Mouse (Mus musculus) frontal cortex, postnatal 25 days (tissue): ENCODE data around the gene Wfdc11.
"Not testable (repeated sequence)": the region's sequence is repeated elsewhere in the genome, so short reads cannot be mapped to it uniquely, and the experiment has no call there.

ENCODE experiments used
- DNase-seq, 2 experiments: peaks; one replicate each; pipeline ENCODE4 v3.0.0; 2022; ENCODE audit warnings: low spot score in 2 of 2

Gene Wfdc11

DNA sequence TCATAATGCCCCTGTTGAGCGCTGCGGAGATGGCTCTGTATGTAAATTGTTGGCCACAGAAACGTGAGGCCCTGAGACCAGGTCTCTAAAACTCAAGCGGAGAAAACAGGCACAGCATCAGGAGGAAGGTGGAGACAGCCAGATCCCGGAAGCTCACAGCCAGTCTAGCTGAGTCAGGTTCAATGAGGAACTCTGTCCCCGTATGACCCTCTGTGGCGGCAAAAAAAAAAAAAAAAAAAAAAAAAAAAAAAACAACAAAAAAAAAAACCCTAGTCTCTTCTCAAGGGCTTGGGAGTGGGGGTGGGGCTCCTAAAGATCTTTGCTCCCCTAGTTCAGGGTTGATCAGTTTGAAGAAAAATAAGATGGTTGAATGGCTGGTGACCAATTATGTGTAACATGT is 32.8 kb downstream of the Wfdc11 start:
- no peak for DNase-seq

DNA sequence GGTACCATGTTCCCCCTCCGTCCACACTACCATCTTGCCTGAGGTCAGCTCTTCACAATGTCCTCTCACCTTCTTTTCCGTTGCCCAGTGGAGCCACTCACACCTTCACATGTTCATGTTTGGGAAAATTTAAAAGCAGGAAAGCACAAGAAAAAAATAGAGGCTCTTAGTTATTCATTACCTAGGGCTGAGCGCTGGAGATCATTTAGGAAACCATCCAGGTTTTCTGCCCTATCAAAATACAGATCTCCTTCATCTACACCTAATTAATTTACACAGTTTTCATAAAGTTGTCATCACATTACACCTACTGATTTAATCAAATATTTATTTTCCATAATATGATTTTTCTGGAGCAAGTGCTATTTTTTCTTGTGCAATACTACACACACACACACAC is 35.2 kb downstream of the Wfdc11 start, which contains the start of gene Wfdc16:
Gene Wfdc16 (minus strand): TSS at position 101 of the 400 bp plus-strand sequence.
- no peak for DNase-seq

DNA sequence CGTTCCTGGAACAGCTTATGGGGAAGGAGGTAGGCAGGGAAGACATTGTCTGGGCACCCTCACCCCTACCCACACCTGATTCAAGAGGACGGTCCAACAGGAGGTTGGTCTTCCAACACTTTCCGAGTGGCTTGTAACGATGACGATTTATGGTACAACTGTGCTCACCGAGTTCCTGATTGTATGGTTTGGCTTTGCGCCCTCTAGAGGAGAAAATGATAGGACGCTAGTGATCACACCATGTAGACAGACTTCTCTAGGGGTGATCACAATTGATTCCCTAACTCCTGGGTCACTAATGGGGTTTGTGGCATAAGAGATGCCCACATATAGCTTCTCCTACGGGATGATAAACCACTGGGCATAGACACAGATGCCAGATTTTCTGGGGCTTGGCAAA is 38.6 kb downstream of the Wfdc11 start:
- DNase-seq: no peak

DNA sequence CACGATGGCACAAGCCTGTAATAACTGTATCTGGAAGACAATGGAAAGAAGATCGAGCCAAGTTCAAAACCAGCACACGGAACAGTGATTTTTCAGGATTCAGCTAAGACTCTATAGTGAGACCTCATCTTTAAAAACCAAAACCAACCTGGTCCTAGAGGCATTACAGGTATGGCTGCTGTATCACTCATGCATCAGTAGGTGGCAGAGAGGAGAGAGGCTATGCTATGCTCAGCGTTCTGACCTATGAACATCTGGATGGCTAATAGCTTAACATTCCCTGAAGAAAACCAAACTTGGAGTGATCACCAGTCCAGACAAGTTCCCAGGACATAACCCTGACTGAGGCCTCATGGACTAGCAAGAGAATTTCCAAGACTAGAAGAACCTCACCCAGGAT is 52.1 kb downstream of the Wfdc11 start:
- DNase-seq: no peak

DNA sequence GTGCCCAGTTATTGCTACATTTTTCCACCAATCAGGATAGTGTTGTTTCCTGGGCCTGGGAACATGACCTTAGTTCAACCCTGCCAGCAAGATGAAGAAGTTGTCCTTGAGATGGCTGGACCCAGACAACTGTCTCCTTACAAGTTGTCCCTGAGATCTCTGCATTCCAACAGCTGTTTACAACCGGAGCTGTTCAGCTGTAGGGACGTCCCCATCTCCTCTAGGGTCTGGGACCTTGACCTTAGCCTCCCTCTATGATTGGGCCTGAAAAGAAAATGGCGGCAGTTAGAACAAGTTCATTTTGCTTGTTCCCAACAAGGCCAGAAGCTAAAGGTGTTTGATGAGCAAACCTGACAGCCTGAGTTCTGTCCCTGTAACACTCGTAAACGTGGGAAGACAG is 54.8 kb downstream of the Wfdc11 start:
- no peak for DNase-seq

DNA sequence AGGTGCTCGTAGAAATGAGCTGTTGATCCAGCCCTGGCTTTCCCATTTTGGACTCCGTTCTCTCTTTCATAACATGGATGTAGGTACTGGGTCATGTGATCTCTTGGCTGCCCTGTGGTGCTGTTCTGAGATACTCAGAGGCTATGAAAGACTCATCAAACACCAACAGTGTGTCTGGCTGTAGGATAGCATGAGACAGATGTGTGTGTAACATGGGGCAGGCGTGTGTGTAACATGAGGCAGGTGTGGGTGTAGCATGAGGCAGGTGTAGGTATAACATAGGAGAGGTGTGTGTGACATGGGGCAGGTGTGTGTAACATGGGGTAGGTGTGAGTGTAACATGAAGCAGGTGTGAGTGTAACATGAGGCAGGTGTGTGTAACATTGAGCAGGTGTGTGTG is 58.5 kb downstream of the Wfdc11 start:
- no peak for DNase-seq

DNA sequence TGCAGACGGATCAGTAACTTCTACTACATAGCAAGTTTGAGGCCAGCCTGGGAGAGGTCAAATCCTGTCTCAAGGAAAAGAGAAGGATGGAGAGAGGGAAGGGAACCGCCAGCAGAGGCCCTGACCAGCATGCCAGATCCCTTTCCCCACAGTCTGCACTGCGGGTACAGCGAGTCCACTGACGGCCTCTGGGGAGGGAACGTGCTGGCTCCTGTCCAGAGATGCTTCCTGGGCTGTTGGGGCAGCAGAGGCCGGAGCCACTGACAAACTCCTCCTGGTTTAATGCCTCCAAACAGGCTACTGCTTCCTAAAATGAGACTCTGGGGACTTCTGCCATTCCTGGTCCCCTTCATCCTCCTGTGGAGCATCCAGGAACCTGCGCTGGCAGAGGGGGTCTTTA is 60.4 kb downstream of the Wfdc11 start, which contains the start of the genes Wfdc6b and Wfdc8:
Gene Wfdc6b (plus strand): TSS at position 52 of the 400 bp plus-strand sequence.
Gene Wfdc8 (minus strand): TSS at position 156 of the 400 bp plus-strand sequence.
- DNase-seq: not testable (repeated sequence)
